Mouse (Mus musculus): ENCODE measurements at regions not wholly inside any gene's neighbourhood (a gene's known extent, or its start where the extent isn't known, plus 50 kb on each side); places are given as distances from the start of the nearest gene placed in this dataset.

DNA sequence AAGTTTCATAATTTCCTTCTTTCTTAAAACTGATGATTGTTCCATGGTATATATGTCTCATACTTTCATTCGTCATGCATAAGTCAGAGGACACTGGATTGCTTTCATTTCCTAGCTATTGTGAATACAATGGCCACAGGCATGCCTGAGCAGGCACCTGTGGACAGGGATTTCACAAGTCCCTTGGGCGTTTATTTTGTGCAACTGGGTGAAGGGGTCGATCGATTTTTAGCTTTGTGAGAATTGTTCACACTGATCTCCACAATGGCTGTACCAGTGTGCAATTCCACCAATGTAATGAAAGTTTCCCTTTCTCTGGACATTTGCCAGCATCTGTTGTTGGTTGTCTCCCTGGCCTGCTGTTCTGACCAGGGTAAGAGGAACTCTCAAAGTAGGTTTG, 405.2 kb upstream of the Hs6st1 start:
- TF ChIP-seq POLR2A (IDR thresholded peaks at IDR 0.05; ENCODE audit: borderline replicate concordance, insufficient read depth, low read length) (no peak), CTCF (IDR thresholded peaks at IDR 0.05; ENCODE audit: borderline replicate concordance, insufficient read depth, low read depth, low read length) (no peak)
